Mouse (Mus musculus) limb, embryonic 11.5 days (tissue): Measurements from ENCODE around the gene Gm14151. TPM values are rescaled to one million over a fixed set of nuclear protein-coding genes. Genes with fewer than 3 reads are reported as not detected.

Source experiments
- ATAC-seq: fragments of 200-750 bp; cut with Nextera tagmentation; 2 replicates; pipeline ENCODE4 v1.8.0; 2017; ENCODE audit warnings: low read depth; ENCODE audit not compliant: insufficient number of reproducible peaks, low FRiP score, low TSS enrichment
- DNase-seq: peaks from one replicate; pipeline ENCODE4 v3.0.0-alpha.2; 2015; ENCODE audit warnings: low spot score
- H3K27ac ChIP-seq: fragments of 300-500 bp; sonication (generic); replicated peaks from 2 replicates; pipeline ENCODE4 v1.5.1; 2014; ENCODE audit warnings: low read depth, mild to moderate bottlenecking, low read length
- H3K27me3 ChIP-seq: fragments of 300-500 bp; sonication (generic); 2 replicates; pipeline ENCODE4 v1.6.1; 2014; ENCODE audit warnings: mild to moderate bottlenecking, low read length, mixed read lengths; ENCODE audit not compliant: control insufficient read depth, insufficient read depth
- H3K36me3 ChIP-seq: fragments of 300-500 bp; sonication (generic); 2 replicates; pipeline ENCODE4 v1.6.1; 2014; ENCODE audit warnings: mild to moderate bottlenecking, low read length, moderate library complexity, mixed read lengths; ENCODE audit not compliant: control insufficient read depth, insufficient read depth
- H3K4me1 ChIP-seq: fragments of 300-500 bp; sonication (generic); 2 replicates; pipeline ENCODE4 v1.6.1; 2014; ENCODE audit warnings: low read length, mixed read lengths; ENCODE audit not compliant: control insufficient read depth, insufficient read depth
- H3K4me2 ChIP-seq: fragments of 300-500 bp; sonication (generic); 2 replicates; pipeline ENCODE4 v1.6.1; 2014; ENCODE audit warnings: low read depth, mild to moderate bottlenecking, moderate library complexity; ENCODE audit not compliant: severe bottlenecking
- H3K4me3 ChIP-seq: fragments of 300-500 bp; sonication (generic); 2 replicates; pipeline ENCODE4 v1.5.1; 2014; ENCODE audit warnings: low read depth, low read length
- H3K9ac ChIP-seq: fragments of 300-500 bp; sonication (generic); 2 replicates; pipeline ENCODE4 v1.6.1; 2014; ENCODE audit warnings: mild to moderate bottlenecking, low read length
- H3K9me3 ChIP-seq: fragments of 300-500 bp; sonication (generic); 2 replicates; pipeline ENCODE4 v1.6.1; 2016; ENCODE audit warnings: low read length; ENCODE audit not compliant: control insufficient read depth
- WGBS: fragments of 180-500 bp; shearing (Covaris S2); extraction: QIAGEN DNeasy Blood & Tissue Kit; methylation state at CpG from one replicate; pipeline ENCODE4 v1.1.7; 2014; 5-methylcytosine and 5-hydroxymethylcytosine counted together
- polyA plus RNA-seq: library from polyadenylated mRNA; unstranded; fragments of >200 nt; fragmentation: Nextera tagmentation; extraction: Ambion mirVana; gene quantifications from 2 replicates; pipeline ENCODE4 v1.2.1, GENCODE M21; 2014

Gm14151 gene
- polyA plus RNA-seq, 1 experiment from 2014 or later: not detected

DNA sequence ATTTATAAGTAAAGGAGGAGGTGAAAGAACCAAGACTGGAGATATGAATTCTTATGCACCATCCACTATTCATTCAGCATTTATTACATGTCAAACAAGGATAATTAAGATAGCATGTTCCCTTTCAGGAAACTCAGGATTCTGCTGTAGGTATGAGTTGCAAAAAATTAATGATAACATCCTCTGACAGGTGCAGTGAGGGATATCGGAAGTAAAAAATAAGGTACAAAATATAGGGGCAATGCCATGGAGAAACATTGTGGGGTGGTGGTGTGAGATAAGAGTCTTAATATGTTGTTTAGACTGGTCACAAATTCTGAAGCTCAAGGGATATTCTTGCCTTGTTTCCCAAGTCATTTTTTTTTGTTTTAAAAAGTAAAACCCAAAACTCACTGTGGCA lies 54.9 kb downstream of the Gm14151 start:
- Histone ChIP-seq H3K9ac (no peak overlapping the region), H3K9me3 (no peaks in the 10 kb centered on the region), H3K36me3 (no peaks in the 10 kb centered on the region), H3K4me2 (no peak overlapping the region), H3K27me3 (no peaks in the 10 kb centered on the region), H3K4me3 (no peak overlapping the region), H3K4me1 (peaks cover 5% of the 10 kb centered on the region; the same call in 1 of the 2 replicates), H3K27ac (no peak overlapping the region)
- WGBS: 95% methylated on average over 1 of the region's 1 CpGs
- DNase-seq: no peak
- ATAC-seq: no peak

Other genes with a start within 250 kb of the Gm14151 start
- gene Abhd12, start 187.6 kb downstream of the Gm14151 start, polyA plus RNA-seq: 50.1 and 55.5 TPM in 2 replicates
- gene Gins1, start 186.9 kb downstream of the Gm14151 start, polyA plus RNA-seq: 78.2 and 83.8 TPM in 2 replicates
- gene Ninl, start 53.0 kb downstream of the Gm14151 start, polyA plus RNA-seq: 11.5 and 13.6 TPM in 2 replicates
- gene Nanp, start 53.0 kb downstream of the Gm14151 start, polyA plus RNA-seq: 50.1 and 53.5 TPM in 2 replicates
- not detected in 2 replicates for gene Gm14147, start 5.9 kb upstream of the Gm14151 start, polyA plus RNA-seq